Mouse (Mus musculus): Measurements from ENCODE around the gene Ptp4a2.

- TF ChIP-seq KAT2A (conservative IDR thresholded peaks at IDR 0.05; ENCODE audit: low read depth, low read length) (no peak), CTCF (IDR thresholded peaks at IDR 0.05 in 2 of 3, conservative IDR thresholded peaks at IDR 0.05 in 1 of 3; ENCODE audit: control insufficient read depth in 1 of 3, insufficient read depth in 1 of 3, low read depth in 2 of 3, low read length in 3 of 3, poor library complexity in 1 of 3, severe bottlenecking in 1 of 3) (no peak), EP300 (IDR thresholded peaks at IDR 0.05; ENCODE audit: low read depth in 1 of 2, low read length in 2 of 2) (no peak), MAX (IDR thresholded peaks at IDR 0.05; ENCODE audit: low read length) (no peak), POLR2A (IDR thresholded peaks at IDR 0.05; ENCODE audit: control insufficient read depth in 1 of 2, insufficient read depth in 1 of 2, low read depth in 1 of 2, low read length in 2 of 2, poor library complexity in 1 of 2) (no peak), MAZ (IDR thresholded peaks at IDR 0.05; ENCODE audit: low read depth, low read length) (no peak), UBTF (IDR thresholded peaks at IDR 0.05; ENCODE audit: borderline replicate concordance, insufficient read depth, low read depth, low read length) (no peak)
These were observed 19.6 kb upstream of the Ptp4a2 start for GRCm38 (mm10) chr4:129791399-129791798.
